Mouse (Mus musculus) thymus, postnatal 4 days (tissue): ENCODE results near the gene Sdc3.

Experiments
- DNase-seq: peaks from one replicate; pipeline ENCODE4 v3.0.0; 2021

Sdc3 gene

DNA sequence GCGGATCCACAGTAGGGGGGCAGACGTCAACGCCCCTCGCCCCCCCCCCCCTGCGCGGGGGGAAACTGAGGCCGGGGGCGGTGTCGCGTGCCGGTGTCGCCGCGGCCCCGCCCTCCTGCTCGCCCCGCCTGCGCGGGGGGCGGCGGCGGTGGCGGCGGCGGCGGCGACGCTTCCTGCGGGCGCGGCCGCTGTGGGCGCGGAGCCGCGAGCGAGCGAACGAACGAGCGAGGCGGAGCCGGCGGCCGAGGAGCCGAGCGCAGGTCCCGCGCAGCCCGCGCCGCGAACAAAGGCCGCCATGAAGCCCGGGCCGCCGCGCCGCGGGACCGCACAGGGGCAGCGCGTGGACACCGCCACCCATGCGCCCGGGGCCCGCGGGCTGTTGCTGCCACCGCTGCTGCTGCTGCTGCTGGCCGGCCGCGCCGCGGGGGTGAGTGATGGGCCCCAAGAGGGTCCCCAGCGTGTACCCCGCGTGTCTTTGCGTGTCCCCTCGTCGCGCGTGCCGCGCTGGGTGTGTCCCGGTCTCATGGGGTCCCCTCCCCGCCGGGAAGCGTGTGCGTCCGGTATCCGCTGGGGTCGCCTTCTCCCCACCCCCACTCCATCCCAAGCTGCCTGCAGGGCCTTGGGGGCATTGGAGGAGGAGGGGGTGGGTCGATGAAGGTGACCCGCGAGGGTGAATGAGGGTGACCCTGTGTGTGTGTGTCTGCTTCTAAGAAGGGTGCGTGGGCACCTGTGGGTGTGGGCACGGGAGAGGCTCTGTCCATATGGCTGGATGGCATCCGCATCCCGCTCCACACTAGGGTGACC, at the start of gene Sdc3:
Gene Sdc3 (plus strand): TSS at position 162 of the 804 bp plus-strand sequence.
- peak; percentile 68 for DNase-seq

DNA sequence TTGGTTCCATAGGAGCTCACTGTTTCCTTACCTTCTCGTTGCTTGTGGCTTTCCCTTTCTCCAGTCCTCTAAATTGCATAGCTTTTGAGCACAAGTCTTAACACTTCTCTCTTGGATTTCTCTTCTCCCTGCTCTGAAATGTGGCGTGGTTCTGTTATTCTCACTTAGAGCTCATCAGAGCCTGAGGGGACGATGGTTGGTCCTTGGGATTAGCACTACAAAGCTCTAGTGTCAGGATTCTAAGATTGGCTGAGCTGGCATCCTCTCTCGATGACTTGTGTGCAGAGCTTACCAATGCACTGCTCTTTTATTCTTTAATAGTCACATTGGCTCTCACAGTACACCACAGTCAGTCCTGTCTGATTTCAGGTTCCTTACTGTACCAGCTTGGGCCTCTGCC, 48.3 kb upstream of the Sdc3 start:
- DNase-seq = no peak

DNA sequence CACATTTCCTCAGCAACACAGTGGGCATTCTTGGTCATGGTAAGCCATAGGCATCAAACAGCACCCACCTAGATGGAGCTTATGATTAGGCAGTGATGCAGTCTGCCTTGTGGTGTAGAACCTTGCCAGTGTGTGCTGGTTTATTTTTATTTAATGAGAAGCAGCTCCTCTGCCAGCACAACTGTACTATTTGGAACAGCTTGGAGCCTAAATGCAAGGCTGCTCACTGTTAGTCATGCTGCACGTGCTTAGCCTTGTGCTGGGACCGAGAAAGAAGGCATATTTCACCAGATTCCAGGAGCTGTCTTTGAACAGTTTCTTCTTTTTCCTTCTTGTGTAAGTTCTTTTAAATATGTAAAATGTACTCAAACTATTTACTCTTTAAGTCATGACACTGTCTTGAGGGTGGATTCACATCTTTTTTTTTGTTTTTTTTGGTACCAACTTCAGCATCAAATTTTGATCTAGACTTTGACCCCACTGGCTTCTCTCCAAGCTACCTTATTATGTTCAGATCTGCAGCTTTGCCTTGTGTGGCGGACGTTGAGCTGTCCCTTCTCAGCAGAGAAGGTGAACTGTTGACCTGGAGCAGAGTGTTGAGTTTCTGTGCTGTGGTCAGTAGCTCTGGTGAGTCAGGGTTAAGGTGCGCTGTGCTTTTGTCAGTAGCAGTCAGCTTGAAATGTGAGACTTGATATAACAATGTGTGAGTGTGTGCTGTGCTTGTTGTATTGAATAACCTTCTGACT, 46.6 kb upstream of the Sdc3 start:
- DNase-seq = no peak

DNA sequence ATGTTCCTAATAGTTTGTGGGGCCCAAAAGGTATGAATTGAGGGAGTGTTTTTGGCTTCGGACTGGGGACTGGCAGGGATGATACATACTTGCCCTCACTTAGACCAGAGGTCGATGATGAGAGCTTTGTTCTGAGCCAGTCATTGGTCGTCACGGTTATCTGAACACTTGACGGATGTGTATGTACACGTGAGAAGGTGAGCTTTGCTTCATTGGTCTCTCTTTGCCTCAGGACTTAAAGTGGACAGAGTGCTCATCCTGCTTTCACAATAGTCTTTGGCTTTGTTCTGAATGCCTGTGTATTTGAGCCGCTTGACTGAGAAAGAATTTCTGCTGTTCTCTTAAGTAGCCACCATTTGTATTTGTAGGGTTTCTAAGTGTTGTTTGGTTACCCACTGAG, 42.8 kb upstream of the Sdc3 start:
- DNase-seq = no peak

DNA sequence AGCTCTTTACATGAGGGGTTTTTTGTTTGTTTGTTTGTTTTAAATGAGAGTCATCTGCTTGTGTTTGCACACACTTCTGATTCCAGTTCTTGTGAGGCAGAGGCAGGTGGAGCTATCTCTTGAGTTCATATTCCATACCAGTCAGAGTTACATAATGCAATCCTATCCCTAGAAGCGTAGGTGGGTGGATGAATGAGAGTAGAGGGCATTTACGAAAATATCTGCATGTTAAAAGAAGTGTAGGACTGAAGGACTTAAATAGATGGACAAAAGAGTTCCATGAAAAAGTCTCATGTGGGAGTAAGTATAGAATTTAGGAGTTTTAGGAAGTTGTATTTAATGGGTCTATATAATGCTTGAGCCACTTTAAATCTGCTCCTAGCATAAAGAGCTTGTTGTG, 40.4 kb upstream of the Sdc3 start:
- DNase-seq = no peak

DNA sequence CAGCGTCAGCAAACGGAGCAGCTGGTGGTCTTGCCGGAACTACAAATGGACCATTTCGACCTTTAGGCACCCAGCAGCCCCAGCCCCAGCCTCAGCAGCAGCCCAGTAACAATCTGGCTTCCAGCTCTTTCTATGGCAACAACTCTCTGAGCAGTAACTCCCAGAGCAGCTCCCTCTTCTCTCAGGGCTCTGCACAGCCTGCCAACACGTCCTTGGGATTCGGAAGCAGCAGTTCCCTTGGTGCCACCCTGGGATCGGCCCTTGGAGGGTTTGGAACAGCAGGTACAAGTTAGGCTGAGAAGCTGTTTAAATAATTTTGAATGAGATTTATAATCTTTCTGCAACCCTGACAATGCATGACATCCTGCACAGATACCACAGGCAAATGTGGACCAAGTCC, 39.7 kb upstream of the Sdc3 start:
- no peak for DNase-seq

DNA sequence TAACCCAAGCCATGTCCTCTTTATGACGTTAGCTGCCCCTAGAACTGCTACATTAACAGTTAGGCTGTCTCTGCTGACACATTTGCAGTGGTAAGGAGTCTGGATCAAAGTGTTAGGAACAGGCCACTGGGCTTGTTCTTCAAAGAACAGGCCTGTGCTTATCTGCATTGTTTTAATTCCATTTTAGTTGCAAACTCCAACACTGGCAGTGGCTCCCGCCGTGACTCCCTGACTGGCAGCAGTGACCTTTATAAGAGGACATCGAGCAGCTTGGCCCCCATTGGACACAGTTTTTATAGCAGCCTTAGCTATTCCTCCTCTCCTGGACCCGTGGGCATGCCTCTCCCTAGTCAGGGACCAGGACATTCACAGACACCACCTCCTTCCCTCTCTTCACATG, 38.6 kb upstream of the Sdc3 start:
- no peak for DNase-seq

DNA sequence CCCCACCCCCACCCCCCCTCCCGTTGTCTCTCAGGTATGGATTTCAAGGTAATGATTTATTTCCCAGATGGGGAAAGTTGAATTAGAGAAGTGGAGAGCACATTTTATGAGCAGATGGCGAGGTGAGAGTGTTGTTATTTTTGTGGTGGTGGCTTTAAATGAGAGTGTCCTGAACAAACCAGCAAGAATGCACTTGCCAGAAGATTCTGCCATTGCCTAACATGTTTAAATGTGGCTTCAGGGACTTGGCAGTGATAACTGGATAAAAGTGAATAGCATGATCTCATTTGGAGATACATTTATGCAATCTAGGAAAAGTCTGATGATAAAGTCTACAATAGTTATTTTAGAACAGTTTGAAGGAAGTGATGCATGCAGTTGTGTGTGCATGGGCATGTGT, 37.6 kb upstream of the Sdc3 start:
- DNase-seq = no peak

DNA sequence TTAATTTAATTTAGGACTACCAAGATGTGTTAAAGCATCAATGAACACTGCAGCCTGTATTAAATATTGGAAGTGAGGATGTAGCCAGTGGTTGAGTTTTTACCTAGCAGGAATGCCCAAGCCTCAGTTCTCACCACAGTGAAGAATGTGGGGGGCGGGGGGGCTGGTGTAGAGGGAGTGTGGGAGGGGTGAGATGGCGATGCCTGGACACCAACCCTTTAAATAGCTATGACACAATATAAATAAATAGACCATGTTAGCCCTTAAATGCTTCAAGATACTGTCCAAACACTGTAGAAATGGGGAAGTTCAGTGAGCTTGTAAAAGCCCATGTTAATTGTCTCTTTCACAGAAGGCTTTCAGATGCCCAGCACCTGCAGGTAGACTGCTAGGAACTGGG, 32.5 kb upstream of the Sdc3 start:
- DNase-seq = no peak

DNA sequence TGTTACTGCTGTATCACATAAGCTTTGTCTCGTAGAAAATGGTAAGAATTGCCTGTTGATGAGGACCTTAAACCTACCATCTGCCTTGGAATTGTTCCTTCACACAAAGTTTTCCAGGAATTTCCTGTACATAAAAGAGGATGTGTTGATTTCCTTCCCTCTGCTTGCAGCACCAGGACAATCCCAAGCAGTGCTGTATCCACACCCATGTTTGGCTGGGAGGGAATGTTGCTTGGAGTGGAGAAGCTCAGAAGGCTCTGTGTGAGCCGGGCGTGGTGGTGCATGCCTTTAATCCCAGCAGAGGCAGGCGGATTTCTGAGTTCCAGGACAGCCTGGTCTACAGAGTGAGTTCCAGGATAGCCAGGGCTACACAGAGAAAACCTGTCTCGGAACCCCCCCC, 30.5 kb upstream of the Sdc3 start:
- DNase-seq = no peak

DNA sequence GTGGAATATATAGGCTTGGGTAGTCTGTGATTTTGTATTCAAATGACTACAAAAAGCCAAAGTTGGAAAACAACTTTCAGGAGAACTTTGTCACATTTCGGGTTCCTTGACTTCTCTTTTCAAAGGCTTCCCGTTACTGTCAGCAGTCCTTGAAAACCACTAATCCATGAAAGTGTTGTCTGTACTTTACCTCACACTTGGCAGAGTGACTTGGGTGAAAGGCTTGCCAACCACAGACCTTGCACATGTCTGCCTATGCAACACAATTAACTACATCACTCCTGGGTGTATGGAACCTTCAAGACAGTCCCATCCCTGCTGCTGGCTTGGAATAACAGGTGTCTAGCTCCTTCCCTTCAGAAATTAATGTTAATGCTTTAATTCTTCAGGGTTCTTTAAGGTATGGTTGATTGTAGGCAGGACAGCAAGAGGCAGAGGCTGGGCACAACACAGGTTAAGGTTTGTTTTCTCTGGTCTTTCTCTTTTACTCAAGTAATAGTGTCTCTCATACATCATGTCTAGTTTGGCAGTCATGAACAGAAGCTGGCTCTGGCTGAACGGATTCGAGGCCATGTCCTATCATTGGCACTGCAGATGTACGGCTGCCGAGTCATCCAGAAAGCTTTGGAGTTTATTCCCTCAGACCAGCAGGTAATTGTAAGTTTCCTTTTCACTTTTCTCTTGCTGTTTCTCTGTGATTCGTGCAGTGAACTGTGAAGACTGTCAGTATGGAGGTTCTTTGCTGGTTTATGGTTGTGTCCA, 26.8 kb upstream of the Sdc3 start:
- DNase-seq = no peak

DNA sequence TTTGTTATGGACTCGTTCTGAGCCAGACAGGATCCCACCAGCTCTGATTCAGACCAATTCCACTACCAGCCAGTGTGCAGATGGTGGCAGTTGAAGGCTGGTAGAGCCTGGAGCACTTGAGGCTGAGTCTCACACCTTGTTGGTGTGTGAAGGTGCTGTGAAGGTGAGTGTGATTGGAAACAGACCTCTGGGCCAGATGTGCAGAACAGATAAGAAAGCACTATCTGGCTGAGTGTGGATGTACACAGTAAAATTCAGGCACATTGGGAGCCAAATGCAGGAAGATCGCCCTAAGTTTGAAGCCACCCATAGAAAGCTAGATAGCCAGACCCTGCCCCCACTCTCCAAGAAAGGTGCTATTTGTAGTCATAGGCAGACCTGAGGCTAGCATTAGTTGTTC, 25.9 kb upstream of the Sdc3 start:
- DNase-seq = no peak

DNA sequence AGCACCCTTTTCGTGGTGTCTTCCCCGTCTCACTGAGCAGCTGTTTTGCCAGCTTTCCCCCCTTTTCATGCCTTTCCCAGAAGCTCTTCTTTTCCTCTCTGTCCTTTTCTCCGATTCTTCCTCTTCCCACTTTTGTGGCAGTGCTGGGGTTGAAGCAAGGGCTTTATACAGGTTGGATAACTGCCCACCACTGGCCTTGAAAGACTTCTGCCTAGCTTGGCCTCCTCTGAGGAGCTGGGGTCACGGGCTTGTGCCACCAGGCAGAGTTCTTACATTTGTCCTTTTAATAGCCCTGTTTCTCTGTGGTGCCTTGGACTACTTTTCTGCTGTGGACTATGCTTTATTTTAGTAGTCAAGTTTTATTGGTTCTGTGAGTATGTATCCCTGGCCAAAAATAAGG, 25.4 kb upstream of the Sdc3 start:
- no peak for DNase-seq

DNA sequence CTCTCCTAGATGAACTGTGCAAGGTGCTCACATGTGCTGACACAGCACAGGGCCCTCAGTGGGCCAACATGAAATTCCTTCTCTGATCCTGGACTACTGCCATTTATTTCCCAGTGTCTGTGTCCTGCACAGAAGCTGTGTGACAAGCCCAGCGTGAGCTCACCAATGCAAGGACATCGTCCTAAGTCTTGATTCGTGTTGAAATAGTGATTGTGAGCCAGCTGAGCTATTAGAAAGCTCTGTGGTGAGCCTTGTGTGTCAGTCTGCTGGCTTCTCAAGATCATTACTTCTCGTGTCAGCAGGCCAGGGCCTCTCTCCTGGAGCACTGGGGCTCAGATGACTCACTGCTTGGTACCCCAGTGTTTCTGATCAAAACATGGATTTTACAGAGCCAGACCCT, 18.4 kb upstream of the Sdc3 start:
- DNase-seq = no peak

DNA sequence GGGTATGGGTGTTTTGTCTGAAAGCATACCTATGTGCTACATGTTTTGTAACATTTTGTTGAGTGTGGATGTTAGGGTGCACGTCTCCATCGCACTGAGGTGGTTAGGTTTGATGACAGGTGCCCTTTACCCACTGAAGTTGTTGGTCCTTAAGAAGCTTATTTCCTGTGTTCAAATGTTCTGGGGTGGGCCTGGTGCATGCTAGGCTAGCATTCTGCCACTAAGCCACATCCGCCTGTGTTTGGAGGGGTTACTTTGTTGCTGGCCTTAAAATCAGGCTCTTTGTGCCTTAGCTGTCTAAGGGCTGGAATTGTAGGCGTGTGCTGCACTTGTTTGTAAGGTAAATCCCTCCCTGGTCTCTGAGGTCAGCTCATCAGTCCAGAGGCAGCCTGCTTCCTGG, 17.5 kb upstream of the Sdc3 start:
- peak; percentile 59 for DNase-seq

DNA sequence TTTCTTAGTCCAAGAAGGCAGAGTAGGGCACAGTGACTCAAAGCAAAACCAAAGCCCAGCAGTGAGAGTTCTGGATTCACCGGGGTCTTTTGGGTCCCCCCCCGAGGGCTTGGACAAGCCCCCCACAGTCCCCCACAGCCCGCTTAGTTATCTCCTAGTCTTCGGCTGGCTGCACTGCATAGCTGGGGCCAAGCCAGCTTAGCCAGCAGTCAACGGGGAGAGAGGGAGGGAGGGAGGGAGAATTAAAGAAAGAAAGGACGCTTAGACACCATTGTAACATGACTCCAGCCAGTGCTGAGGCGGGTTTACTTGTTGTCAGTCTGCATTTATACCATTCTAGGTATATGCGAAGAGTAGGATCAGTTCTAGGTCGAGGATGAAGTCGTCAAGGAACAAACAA, 14.7 kb upstream of the Sdc3 start:
- DNase-seq = no peak

DNA sequence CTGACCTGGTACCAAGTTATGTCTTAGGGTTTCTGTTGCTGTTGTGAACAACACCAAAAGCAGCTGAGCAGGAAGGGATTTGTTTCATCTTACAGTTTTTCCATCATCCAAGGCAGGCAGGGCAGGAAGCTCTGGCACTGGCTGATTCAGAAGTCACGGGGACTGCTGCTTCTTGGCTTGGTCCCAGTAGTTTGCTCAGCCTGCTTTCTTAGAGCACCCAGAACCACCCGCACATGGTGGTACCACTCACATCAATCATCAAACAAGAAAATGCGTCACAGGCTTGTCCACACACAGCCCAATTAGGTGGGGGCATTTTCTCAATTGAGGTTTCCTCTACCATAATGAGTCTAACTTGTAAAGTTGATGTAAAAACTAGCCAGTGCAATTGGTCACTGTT, 13.3 kb upstream of the Sdc3 start:
- DNase-seq = no peak

DNA sequence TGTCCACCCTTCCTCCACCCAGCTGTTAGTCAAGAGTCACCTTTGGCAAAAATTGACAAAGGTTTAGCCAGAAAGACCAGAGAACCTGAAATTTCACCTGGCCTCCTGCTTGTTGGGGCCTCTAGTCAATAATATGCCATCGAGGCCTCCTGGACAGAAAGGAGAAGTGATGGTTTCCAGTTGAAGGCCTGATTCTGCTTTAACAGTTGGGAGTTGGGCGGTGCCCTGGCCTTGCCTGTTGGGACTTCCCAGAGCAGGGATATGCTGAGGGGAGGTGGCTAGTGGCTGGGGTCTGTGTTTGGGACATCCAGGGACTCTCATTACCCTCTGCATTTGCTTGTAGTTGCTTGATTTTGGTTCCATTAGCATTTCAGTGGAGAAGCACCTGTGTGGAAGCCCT, 9.8 kb upstream of the Sdc3 start:
- DNase-seq = no peak

DNA sequence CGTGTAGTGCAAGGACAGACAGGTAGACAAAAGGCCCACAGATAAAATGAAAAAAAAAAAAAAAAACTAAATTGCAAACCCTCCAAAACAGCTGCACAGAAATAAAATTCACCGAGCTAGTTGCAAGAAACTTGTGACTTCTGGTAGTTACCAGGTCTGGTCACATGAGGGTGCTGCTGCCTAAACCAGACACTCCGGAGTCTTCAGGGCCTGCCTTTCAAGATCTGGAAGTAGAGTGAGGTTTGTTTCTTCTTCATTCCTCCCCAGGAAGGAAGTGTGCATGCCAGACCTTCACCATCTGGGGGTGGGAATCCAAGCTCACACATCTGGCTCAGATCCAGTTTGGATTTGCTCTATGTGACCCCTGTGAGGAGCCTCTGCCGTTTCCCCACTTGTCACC, 7.6 kb upstream of the Sdc3 start:
- peak; percentile 82 for DNase-seq

DNA sequence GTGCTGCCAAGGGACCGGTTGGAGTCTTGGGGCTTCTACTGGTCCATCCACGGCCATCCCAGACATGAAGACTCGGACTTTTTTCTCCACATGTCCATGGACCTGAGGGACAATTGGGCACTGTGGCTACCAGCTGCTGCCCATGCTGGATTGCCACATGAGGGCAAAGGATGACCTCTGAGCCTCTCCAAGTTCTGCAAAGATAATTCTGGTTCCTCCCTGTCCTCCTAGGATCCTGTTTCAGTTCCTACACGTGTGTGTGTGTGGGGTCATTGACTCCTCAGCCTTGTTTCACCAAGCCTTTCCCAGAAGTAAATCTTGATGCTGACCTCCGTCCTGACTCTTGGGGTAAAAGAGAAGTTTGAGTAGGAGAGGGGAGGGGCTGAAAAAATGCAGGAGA, 4.8 kb upstream of the Sdc3 start:
- DNase-seq = no peak

DNA sequence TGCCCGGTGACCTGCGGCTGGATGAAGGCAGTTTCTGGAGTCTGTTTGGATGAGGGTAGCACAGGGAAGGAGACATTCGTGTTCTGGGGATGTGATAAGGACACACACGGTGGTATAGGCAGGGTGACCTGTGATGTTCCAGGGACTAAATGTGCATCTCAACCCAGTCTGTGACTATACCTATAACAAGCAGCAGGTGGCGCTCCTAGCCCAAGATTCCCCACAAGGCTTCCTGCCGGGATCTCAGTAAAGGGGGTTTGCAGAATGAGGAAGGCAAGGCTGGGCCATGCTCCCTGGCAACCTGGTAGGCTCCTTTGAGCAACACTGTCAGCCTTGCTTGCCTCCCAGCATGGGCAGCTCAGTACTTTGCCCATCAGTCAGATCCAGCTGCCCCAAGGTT, 2.2 kb upstream of the Sdc3 start:
- peak; percentile 82 for DNase-seq

DNA sequence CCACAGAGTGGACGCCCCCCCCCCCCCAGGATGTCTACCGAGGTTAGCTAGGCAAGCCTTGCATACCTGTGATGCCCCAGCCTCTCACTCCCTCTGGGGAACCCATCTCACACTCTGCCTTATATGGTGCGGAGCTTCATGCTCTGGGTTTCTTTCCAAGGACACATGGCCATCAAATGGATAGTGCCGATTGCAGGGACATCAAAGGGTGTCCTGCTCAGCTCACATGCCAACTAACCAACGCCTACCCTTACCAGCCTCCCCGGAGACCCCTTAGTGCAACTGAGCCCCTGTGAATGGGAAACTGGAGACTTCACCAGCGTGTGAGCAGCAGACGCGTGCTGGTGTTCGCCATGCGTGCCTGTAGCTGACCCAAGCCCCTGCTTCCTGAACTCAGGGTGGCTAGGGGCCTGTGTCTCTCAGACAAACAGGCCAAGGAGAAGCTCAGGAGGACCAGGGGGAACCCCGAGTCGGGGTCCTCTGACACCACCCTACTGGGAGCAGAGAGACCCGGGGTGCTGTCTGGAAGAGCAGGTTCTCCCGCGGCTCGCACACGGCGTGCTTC, 444 bp upstream of the Sdc3 start:
- DNase-seq = no peak

DNA sequence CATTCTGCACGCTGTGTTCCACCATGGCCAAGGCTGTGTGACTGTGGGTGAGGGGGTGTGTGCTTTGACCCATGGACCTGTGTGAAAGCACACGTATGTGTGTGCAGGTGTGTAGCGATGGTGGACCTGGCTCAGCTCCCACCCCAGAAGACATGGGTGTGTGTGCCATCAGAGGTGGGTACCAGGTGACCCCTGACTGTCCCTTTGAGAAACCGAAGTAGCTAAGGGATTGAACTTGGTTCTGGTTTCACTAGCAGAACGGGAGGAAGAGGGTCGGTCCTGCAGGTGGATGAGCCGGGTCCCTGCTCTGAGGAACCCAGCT, 804 bp downstream of the Sdc3 start:
- no peak for DNase-seq

DNA sequence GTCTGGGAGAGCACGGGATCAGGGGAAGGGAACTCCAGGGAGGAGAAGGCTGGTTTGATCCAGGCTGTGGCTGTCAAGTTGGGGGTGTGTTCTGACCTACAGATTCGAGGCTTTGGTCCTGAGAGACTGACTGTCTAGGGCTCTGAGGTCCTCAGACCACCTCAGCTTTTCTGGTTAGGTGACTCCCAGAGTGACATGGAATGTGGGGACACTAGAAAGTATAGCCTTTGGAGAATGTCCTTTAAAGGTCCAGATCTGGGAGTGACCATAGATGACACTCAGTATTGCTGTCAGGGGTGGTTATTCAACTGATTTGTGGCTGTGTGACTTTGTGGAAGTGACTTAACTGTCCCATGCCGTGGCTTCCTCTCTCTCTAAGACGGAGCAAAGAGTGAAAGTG, 2.4 kb downstream of the Sdc3 start:
- no peak for DNase-seq
